Mouse (Mus musculus): ENCODE data around the gene Nup160. TPM values are rescaled to one million over a fixed set of nuclear protein-coding genes. Genes with fewer than 3 reads are reported as not detected.

Nup160 gene
- polyA plus RNA-seq, 1 experiment: 3.5 TPM

DNA sequence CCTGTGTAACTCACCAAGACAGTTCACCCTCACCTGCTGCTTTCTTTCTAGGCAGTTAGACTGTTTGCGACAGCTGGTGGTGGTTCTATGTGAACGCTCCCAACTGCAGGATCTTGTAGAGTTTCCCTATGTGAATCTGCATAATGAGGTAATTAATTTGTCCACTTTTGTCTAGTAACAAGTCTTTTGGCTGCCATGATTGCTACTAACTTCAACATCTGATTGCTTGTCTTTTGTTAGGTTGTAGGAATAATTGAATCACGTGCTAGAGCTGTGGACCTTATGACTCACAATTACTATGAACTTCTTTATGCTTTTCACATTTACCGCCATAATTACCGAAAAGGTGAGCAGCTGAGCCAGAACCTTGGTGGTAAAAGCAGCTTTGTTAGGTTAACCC, 40.9 kb downstream of the Nup160 start:
- Histone ChIP-seq H3K27me3 (ENCODE audit: control insufficient read depth, insufficient read depth, low read length) (no peaks in the 10 kb centered on the region), H3K36me3 (ENCODE audit: control insufficient read depth, insufficient read depth, low read length) (peaks cover 58% of the 10 kb centered on the region), H3K4me3 (ENCODE audit: low read depth, low read length) (no peak overlapping the region), H3K27ac (ENCODE audit: insufficient read depth, low read depth, low read length) (no peak overlapping the region), H3K4me1 (ENCODE audit: control insufficient read depth, insufficient read depth, insufficient read length, low read length) (no peaks in the 10 kb centered on the region)
- WGBS: 94% methylated on average over 5 of the region's 5 CpGs
- TF ChIP-seq POLR2A (IDR thresholded peaks at IDR 0.05; ENCODE audit: low read depth, low read length): no peak
- no peak for TF ChIP-seq CTCF (IDR thresholded peaks at IDR 0.05; ENCODE audit: extremely low read depth, insufficient read length, insufficient replicate concordance, low read depth, low read length)

GRCm38 (mm10) chr2:90726818-90727217, 49.8 kb downstream of the Nup160 start:
- 96% methylated on average over 3 of the region's 3 CpGs for WGBS
- Histone ChIP-seq H3K27ac (ENCODE audit: insufficient read depth, low read depth, low read length) (no peak overlapping the region), H3K36me3 (ENCODE audit: control insufficient read depth, insufficient read depth, low read length) (peaks cover 57% of the 10 kb centered on the region), H3K27me3 (ENCODE audit: control insufficient read depth, insufficient read depth, low read length) (no peaks in the 10 kb centered on the region), H3K4me1 (ENCODE audit: control insufficient read depth, insufficient read depth, insufficient read length, low read length) (no peaks in the 10 kb centered on the region), H3K4me3 (ENCODE audit: low read depth, low read length) (no peak overlapping the region)
- no peak for TF ChIP-seq POLR2A (IDR thresholded peaks at IDR 0.05; ENCODE audit: low read depth, low read length)
- no peak for TF ChIP-seq CTCF (IDR thresholded peaks at IDR 0.05; ENCODE audit: extremely low read depth, insufficient read length, insufficient replicate concordance, low read depth, low read length)

- peaks cover 3% of the 10 kb centered on the region for H3K4me1 ChIP-seq (ENCODE audit: control insufficient read depth, insufficient read depth, insufficient read length, low read length)
- H3K36me3 ChIP-seq (ENCODE audit: control insufficient read depth, insufficient read depth, low read length): peaks cover 42% of the 10 kb centered on the region
- H3K27me3 ChIP-seq (ENCODE audit: control insufficient read depth, insufficient read depth, low read length): no peaks in the 10 kb centered on the region
- H3K27ac ChIP-seq (ENCODE audit: insufficient read depth, low read depth, low read length): no peak overlapping the region
- WGBS: 91% methylated on average over 11 of the region's 11 CpGs
- no peak for TF ChIP-seq POLR2A (IDR thresholded peaks at IDR 0.05; ENCODE audit: low read depth, low read length)
- no peak for TF ChIP-seq CTCF (IDR thresholded peaks at IDR 0.05; ENCODE audit: extremely low read depth, insufficient read length, insufficient replicate concordance, low read depth, low read length)
- H3K4me3 ChIP-seq (ENCODE audit: low read depth, low read length): no peak overlapping the region
These were observed 58.3 kb downstream of the Nup160 start for GRCm38 (mm10) chr2:90735326-90735725.

DNA sequence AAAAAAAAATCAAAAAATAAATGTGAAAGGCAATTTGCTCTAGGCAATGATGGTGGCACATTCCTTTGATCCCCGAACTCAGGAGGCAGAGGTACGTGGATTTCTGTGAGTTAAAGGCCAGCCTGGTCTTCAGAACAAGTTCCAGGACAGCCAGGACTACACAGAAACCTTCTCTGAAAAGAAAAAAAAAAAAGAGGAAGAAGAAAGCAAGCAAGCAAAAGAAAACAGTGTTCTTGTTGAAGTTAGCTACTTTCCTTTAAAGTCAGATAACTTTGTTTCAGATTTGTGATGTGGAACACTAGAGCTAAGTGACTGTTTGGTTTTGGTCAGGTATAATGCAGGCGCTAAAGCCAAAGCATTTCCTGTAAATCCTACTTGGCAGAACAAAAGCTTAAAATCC, 61.8 kb downstream of the Nup160 start:
- Histone ChIP-seq H3K4me1 (ENCODE audit: control insufficient read depth, insufficient read depth, insufficient read length, low read length) (peaks cover 3% of the 10 kb centered on the region), H3K27ac (ENCODE audit: insufficient read depth, low read depth, low read length) (no peak overlapping the region), H3K36me3 (ENCODE audit: control insufficient read depth, insufficient read depth, low read length) (peaks cover 23% of the 10 kb centered on the region), H3K4me3 (ENCODE audit: low read depth, low read length) (no peak overlapping the region), H3K27me3 (ENCODE audit: control insufficient read depth, insufficient read depth, low read length) (no peaks in the 10 kb centered on the region)
- TF ChIP-seq CTCF (IDR thresholded peaks at IDR 0.05; ENCODE audit: extremely low read depth, insufficient read length, insufficient replicate concordance, low read depth, low read length) (no peak), POLR2A (IDR thresholded peaks at IDR 0.05; ENCODE audit: low read depth, low read length) (no peak)
- 89% methylated on average over 3 of the region's 3 CpGs for WGBS

DNA sequence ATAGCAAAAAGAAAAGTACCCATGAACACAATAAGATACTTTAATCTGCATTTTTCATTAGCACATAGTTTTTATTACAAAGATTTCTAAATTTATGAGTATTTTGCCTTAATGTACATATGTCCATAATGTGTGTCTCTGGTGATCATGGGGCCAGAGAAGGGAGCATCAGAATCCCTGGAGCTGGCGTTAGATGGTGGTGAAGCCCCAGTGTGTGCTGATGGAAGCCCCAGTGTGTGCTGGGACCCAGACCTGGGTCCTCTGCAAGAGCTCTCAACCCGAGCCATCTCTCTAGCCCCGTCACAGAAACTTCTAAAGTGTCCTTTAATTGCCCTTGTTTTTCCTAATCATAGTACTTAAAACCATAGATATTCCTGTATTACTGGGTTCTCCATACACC, 62.3 kb downstream of the Nup160 start:
- H3K27me3 ChIP-seq (ENCODE audit: control insufficient read depth, insufficient read depth, low read length): no peaks in the 10 kb centered on the region
- TF ChIP-seq POLR2A (IDR thresholded peaks at IDR 0.05; ENCODE audit: low read depth, low read length): no peak
- no peak for TF ChIP-seq CTCF (IDR thresholded peaks at IDR 0.05; ENCODE audit: extremely low read depth, insufficient read length, insufficient replicate concordance, low read depth, low read length)
- 76% methylated on average over 3 of the region's 3 CpGs for WGBS
- peaks cover 18% of the 10 kb centered on the region for H3K36me3 ChIP-seq (ENCODE audit: control insufficient read depth, insufficient read depth, low read length)
- no peak overlapping the region for H3K4me3 ChIP-seq (ENCODE audit: low read depth, low read length)
- H3K4me1 ChIP-seq (ENCODE audit: control insufficient read depth, insufficient read depth, insufficient read length, low read length): peaks cover 5% of the 10 kb centered on the region
- no peak overlapping the region for H3K27ac ChIP-seq (ENCODE audit: insufficient read depth, low read depth, low read length)

DNA sequence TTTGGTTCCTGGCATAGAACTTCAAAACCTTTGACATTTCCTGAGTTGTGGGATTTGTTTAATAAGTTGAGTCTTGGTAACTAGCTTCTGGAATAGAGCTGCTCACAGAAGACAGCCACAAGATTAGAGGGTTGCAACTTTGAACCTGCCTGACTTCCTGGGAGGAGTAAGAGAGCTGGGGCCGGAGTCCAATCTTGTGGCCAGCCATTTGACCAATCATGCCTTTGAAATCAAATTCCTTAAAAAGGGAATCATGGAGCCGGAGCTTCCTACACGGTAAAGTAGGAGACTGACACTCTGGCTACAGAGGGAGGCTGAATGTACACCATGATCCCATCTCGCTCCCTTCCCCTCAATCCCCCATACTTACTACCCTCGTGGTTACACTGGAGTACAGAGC, 62.9 kb downstream of the Nup160 start:
- peaks cover 15% of the 10 kb centered on the region for H3K36me3 ChIP-seq (ENCODE audit: control insufficient read depth, insufficient read depth, low read length)
- 47% methylated on average over 5 of the region's 5 CpGs for WGBS
- no peaks in the 10 kb centered on the region for H3K27me3 ChIP-seq (ENCODE audit: control insufficient read depth, insufficient read depth, low read length)
- TF ChIP-seq POLR2A (IDR thresholded peaks at IDR 0.05; ENCODE audit: low read depth, low read length) (no peak), CTCF (IDR thresholded peaks at IDR 0.05; ENCODE audit: extremely low read depth, insufficient read length, insufficient replicate concordance, low read depth, low read length) (no peak)
- peaks cover 5% of the 10 kb centered on the region for H3K4me1 ChIP-seq (ENCODE audit: control insufficient read depth, insufficient read depth, insufficient read length, low read length)
- peak overlapping the region; percentile 61 for H3K27ac ChIP-seq (ENCODE audit: insufficient read depth, low read depth, low read length)
- no peak overlapping the region for H3K4me3 ChIP-seq (ENCODE audit: low read depth, low read length)

- 50% methylated on average over 12 of the region's 12 CpGs for WGBS
- H3K36me3 ChIP-seq (ENCODE audit: control insufficient read depth, insufficient read depth, low read length): 0 out of 2 replicates have a peak, but pooled peaks cover 2% of the 10 kb centered on the region
- peaks cover 8% of the 10 kb centered on the region; the same call in 1 of the 2 replicates for H3K4me1 ChIP-seq (ENCODE audit: control insufficient read depth, insufficient read depth, insufficient read length, low read length)
- no peak for TF ChIP-seq CTCF (IDR thresholded peaks at IDR 0.05; ENCODE audit: extremely low read depth, insufficient read length, insufficient replicate concordance, low read depth, low read length)
- no peak for TF ChIP-seq POLR2A (IDR thresholded peaks at IDR 0.05; ENCODE audit: low read depth, low read length)
- H3K27ac ChIP-seq (ENCODE audit: insufficient read depth, low read depth, low read length): peak overlapping the region; percentile 73
- H3K27me3 ChIP-seq (ENCODE audit: control insufficient read depth, insufficient read depth, low read length): no peaks in the 10 kb centered on the region
- peak overlapping the region; percentile 54 for H3K4me3 ChIP-seq (ENCODE audit: low read depth, low read length)
These were observed 67.5 kb downstream of the Nup160 start for GRCm38 (mm10) chr2:90744285-90745052.
